Mouse (Mus musculus) adrenal gland (tissue): ENCODE results near the gene Anks6.

ENCODE experiments used
- intact Hi-C: fragments of 180-260 bp; cut with DNase I; formaldehyde crosslinking; loops from one replicate; pipeline ENCODE4 v1.15.1; 2025

Gene Anks6

GRCm38 (mm10) chr4:46990281-46991015 lies 66.8 kb downstream of the Anks6 start:
- intact Hi-C loops, result no loop called here

DNA sequence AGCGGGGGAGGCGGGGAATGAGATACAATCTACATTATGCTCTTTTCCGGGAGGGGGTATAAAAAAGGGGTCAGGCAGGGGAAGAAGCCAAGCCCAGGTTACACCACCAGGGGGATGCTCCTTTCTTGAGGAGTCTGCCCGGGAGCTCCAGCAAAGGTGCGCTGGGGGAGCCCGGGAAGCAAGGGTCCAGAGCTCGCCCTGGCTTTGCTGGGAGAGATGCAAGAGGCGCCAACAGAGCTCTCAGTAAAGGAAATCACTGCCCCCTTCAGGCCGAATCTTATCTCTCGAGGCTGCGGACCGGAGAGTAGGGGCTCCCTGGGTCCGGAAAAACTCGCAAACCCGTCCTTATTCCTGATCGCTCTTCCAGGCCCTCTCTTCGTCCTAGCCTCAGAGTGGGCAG lies 67.4 kb downstream of the Anks6 start:
- intact Hi-C loops, result no loop called here

DNA sequence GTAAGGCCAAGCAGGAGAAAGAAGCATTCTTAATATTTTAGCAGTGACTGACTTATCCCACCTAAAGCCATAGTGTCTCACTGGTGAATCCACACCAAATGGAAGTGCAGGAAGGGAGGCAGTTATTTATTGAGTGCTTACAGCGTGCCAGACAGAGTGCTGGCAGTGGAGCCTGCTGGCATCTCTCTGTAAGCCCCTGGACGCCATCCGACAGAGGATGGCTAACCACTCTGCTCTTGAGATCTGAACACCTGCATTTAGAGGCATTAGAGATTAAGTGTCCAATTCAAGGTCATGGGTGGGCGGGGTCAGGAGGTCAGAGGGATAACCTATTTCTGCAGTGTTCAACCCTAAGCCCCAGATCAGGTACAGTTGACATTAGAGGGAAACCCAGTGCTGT lies 68.4 kb downstream of the Anks6 start:
- intact Hi-C loops, result no loop called here

- intact Hi-C loops, result no loop called here
Measured at GRCm38 (mm10) chr4:46988257-46988656, 69.0 kb downstream of the Anks6 start.

GRCm38 (mm10) chr4:46987809-46988208 lies 69.4 kb downstream of the Anks6 start:
- intact Hi-C loops, result no loop called here

- intact Hi-C loops, result no loop called here
Measured at GRCm38 (mm10) chr4:46986054-46986453, 71.2 kb downstream of the Anks6 start.

GRCm38 (mm10) chr4:46982912-46983311 lies 74.3 kb downstream of the Anks6 start:
- intact Hi-C loops, result no loop called here

- intact Hi-C loops, result no loop called here
Measured at GRCm38 (mm10) chr4:46982094-46982493, 75.1 kb downstream of the Anks6 start.

DNA sequence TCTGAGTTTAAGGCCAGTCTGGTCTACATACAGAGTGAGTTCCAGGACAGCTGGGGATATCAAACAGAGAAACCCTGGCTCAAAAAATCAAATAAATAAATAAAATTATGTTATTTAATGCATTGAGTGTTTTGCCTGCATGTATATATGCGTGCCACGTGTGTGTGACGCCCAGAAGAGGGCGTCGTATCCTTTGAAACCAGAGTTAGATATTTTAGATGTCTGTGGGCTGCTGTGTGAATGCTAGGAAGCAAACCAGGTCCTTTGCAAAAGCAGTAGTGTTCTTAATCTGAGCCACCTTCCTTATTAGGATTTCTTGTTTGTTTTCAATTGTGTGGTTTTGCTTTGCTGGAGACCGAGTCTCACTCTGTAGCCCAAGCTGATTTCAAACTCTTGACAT lies 78.9 kb downstream of the Anks6 start:
- intact Hi-C loops, result no loop called here

DNA sequence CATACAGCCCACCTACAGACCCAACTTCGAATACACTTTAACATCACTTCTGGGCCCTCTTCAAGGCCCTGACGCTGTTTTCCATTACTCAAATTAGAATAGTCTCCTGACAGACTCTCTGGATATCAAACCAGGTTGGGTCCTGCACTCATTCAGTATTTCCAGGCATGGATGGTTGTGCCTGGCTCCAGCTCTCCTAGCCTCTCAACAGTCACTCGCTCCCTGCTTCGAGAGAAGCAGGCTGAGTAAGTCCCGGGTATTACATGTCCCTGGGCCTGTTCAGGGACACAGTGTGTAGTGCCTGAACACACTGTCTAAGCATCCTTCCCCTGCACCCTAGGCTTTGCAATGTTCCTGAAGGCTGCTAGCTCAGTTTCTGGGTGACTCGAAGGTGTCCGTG lies 80.1 kb downstream of the Anks6 start:
- intact Hi-C loops, result no loop called here

GRCm38 (mm10) chr4:46976671-46977071 lies 80.6 kb downstream of the Anks6 start:
- intact Hi-C loops, result no loop called here

- intact Hi-C loops, result no loop called here
Measured at GRCm38 (mm10) chr4:46973322-46973721, 83.9 kb downstream of the Anks6 start.

DNA sequence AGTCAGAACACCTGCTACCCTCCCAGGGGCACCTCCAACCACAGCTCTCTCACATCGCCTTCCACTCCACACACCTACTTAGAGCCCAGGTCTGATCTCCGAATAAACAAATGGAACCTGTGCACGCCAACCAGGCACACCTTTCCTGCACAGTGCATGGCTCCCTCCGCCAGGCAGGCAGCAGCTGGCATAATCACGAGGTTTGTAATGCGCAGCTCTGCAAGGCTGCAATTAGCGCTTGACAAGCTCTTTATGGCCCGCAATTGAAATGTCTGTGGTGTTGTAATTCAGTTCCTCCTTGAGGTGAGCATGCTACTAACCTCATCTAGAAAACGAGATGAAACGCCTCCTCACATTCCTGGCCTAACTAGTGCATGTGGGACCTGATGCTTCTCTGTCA lies 89.2 kb downstream of the Anks6 start:
- intact Hi-C loops, result no loop called here

- intact Hi-C loops, result no loop called here
Measured at GRCm38 (mm10) chr4:46966551-46966950, 90.7 kb downstream of the Anks6 start.
